Mouse (Mus musculus) hindbrain, embryonic 13.5 days (tissue): ENCODE data around the gene Irs2. TPM values are rescaled to one million over a fixed set of nuclear protein-coding genes. Genes with fewer than 3 reads are reported as not detected.
A peak's percentile ranks its signal among the peaks of the same experiment; 100 is the strongest.

Experiments used
- ATAC-seq: fragments of 200-750 bp; cut with Nextera tagmentation; 2 replicates; pipeline ENCODE4 v1.8.0; 2017; ENCODE audit warnings: moderate TSS enrichment; ENCODE audit not compliant: low FRiP score
- H3K27ac ChIP-seq: fragments of 300-500 bp; sonication (generic); 2 replicates; pipeline ENCODE4 v1.5.1; 2015; ENCODE audit warnings: inconsistent platforms, mild to moderate bottlenecking, moderate library complexity
- H3K27me3 ChIP-seq: fragments of 300-500 bp; sonication (generic); 2 replicates; pipeline ENCODE4 v1.6.1; 2015; ENCODE audit warnings: mild to moderate bottlenecking, inconsistent platforms
- H3K36me3 ChIP-seq: fragments of 300-500 bp; sonication (generic); 2 replicates; pipeline ENCODE4 v1.6.1; 2015; ENCODE audit warnings: mild to moderate bottlenecking, inconsistent platforms
- H3K4me1 ChIP-seq: fragments of 300-500 bp; sonication (generic); replicated peaks from 2 replicates; pipeline ENCODE4 v1.6.1; 2015; ENCODE audit warnings: inconsistent platforms
- H3K4me2 ChIP-seq: fragments of 300-500 bp; sonication (generic); 2 replicates; pipeline ENCODE4 v1.6.1; 2015; ENCODE audit warnings: inconsistent platforms, mild to moderate bottlenecking, moderate library complexity
- H3K4me3 ChIP-seq: fragments of 300-500 bp; sonication (generic); 2 replicates; pipeline ENCODE4 v1.5.1; 2015; ENCODE audit warnings: mild to moderate bottlenecking, inconsistent platforms
- H3K9ac ChIP-seq: fragments of 300-500 bp; sonication (generic); 2 replicates; pipeline ENCODE4 v1.6.1; 2015; ENCODE audit warnings: mild to moderate bottlenecking, inconsistent platforms
- H3K9me3 ChIP-seq: fragments of 300-500 bp; sonication (generic); 2 replicates; pipeline ENCODE4 v1.6.1; 2016; ENCODE audit warnings: inconsistent platforms
- WGBS: fragments of 180-500 bp; shearing (Covaris S2); methylation state at CpG from one replicate; pipeline ENCODE4 v1.1.7; 2015; 5-methylcytosine and 5-hydroxymethylcytosine counted together
- polyA plus RNA-seq: library from polyadenylated mRNA; unstranded; fragments of >200 nt; fragmentation: Nextera tagmentation; extraction: Ambion mirVana; gene quantifications from 2 replicates; pipeline ENCODE4 v1.2.1, GENCODE M21; 2015

The Irs2 gene
- polyA plus RNA-seq, 1 experiment from 2014 or later = 4.6 TPM

GRCm38 (mm10) chr8:10938284-10938683, 70.0 kb downstream of the Irs2 start:
- H3K36me3 ChIP-seq = no peaks in the 10 kb centered on the region
- WGBS = 83% methylated on average over 6 of the region's 6 CpGs
- H3K9me3 ChIP-seq = no peaks in the 10 kb centered on the region
- peak; percentile 13; the same call in 1 of the 2 replicates for ATAC-seq
- H3K9ac ChIP-seq = no peak overlapping the region
- H3K27ac ChIP-seq = no peak overlapping the region
- peaks cover 12% of the 10 kb centered on the region; the same call in 1 of the 2 replicates for H3K4me1 ChIP-seq
- H3K27me3 ChIP-seq = peaks cover 15% of the 10 kb centered on the region; the same call in 1 of the 2 replicates
- H3K4me2 ChIP-seq = no peak overlapping the region
- no peak overlapping the region for H3K4me3 ChIP-seq

GRCm38 (mm10) chr8:10936646-10937045, 71.6 kb downstream of the Irs2 start:
- ATAC-seq = no peak
- no peak overlapping the region for H3K4me2 ChIP-seq
- no peaks in the 10 kb centered on the region for H3K36me3 ChIP-seq
- peaks cover 11% of the 10 kb centered on the region; the same call in 1 of the 2 replicates for H3K27me3 ChIP-seq
- H3K4me1 ChIP-seq = peaks cover 12% of the 10 kb centered on the region; the same call in 1 of the 2 replicates
- H3K9ac ChIP-seq = no peak overlapping the region
- H3K9me3 ChIP-seq = no peaks in the 10 kb centered on the region
- WGBS = 78% methylated on average over 9 of the region's 9 CpGs
- H3K4me3 ChIP-seq = no peak overlapping the region
- H3K27ac ChIP-seq = no peak overlapping the region

GRCm38 (mm10) chr8:10935231-10935630, 73.0 kb downstream of the Irs2 start:
- Histone ChIP-seq H3K4me2 (no peak overlapping the region), H3K36me3 (no peaks in the 10 kb centered on the region), H3K4me3 (no peak overlapping the region), H3K9ac (no peak overlapping the region), H3K9me3 (no peaks in the 10 kb centered on the region), H3K27ac (no peak overlapping the region), H3K27me3 (peaks cover 11% of the 10 kb centered on the region; the same call in 1 of the 2 replicates), H3K4me1 (peaks cover 9% of the 10 kb centered on the region; the same call in 1 of the 2 replicates)
- WGBS = 81% methylated on average over 8 of the region's 8 CpGs
- no peak for ATAC-seq
